Mouse (Mus musculus) olfactory bulb, adult 2 months (tissue): ENCODE results near the gene Disc1. TPM values are rescaled to one million over a fixed set of nuclear protein-coding genes. Genes with fewer than 3 reads are reported as not detected.

Experiments used
- H3K27ac ChIP-seq: fragments of 200-500 bp; 2 replicates; pipeline ENCODE4 v1.5.1; 2012; ENCODE audit warnings: low read depth, low read length; ENCODE audit not compliant: insufficient read depth
- H3K4me1 ChIP-seq: fragments of 200-500 bp; 2 replicates; pipeline ENCODE4 v1.6.1; 2012; ENCODE audit warnings: low read length; ENCODE audit not compliant: control insufficient read depth, insufficient read depth
- H3K4me3 ChIP-seq: fragments of 200-500 bp; 2 replicates; pipeline ENCODE4 v1.5.1; 2012; ENCODE audit warnings: mild to moderate bottlenecking, low read depth, low read length, moderate library complexity; ENCODE audit not compliant: insufficient read depth
- CTCF ChIP-seq: fragments of 200-500 bp; IDR thresholded peaks from 2 replicates; pipeline ENCODE4 v1.5.1; 2012; ENCODE audit warnings: low read depth, mild to moderate bottlenecking, low read length, moderate library complexity; ENCODE audit not compliant: insufficient read depth
- POLR2A ChIP-seq: fragments of 200-500 bp; IDR thresholded peaks from 2 replicates; pipeline ENCODE4 v1.6.1; 2012; ENCODE audit warnings: mild to moderate bottlenecking, low read depth, low read length, moderate library complexity; ENCODE audit not compliant: insufficient read depth
- WGBS: fragments of 180-500 bp; shearing (Covaris S2); methylation state at CpG from one replicate; pipeline ENCODE4 v1.1.7; 2018; 5-methylcytosine and 5-hydroxymethylcytosine counted together
- polyA plus RNA-seq: library from polyadenylated mRNA; stranded (reverse); fragments of >200 nt; gene quantifications from 2 replicates; pipeline ENCODE4 v1.2.4, GENCODE M21; 2012; ENCODE audit warnings: low replicate concordance; ENCODE audit not compliant: missing spikeins, insufficient read depth, insufficient read length

Disc1 gene
- polyA plus RNA-seq, 1 experiment, result not detected

GRCm38 (mm10) chr8:125232724-125233123 is 178.7 kb downstream of the Disc1 start:
- TF ChIP-seq POLR2A (no peak), CTCF (no peak)
- no peak overlapping the region for H3K4me3 ChIP-seq
- 77% methylated on average over 9 of the region's 9 CpGs for WGBS
- no peak overlapping the region for H3K27ac ChIP-seq
- H3K4me1 ChIP-seq, result peaks cover 19% of the 10 kb centered on the region

- Histone ChIP-seq H3K4me3 (no peak overlapping the region), H3K27ac (0 out of 2 replicates have a peak overlapping the region, but pooled peaks have one; percentile 1), H3K4me1 (peaks cover 18% of the 10 kb centered on the region)
- TF ChIP-seq CTCF, result no peak
- no peak for TF ChIP-seq POLR2A
- 25% methylated on average over 22 of the region's 22 CpGs for WGBS
Measured at GRCm38 (mm10) chr8:125235898-125236835, 182.2 kb downstream of the Disc1 start.

- Histone ChIP-seq H3K27ac (no peak overlapping the region), H3K4me3 (no peak overlapping the region), H3K4me1 (peaks cover 13% of the 10 kb centered on the region)
- 73% methylated on average over 4 of the region's 4 CpGs for WGBS
- TF ChIP-seq CTCF (no peak), POLR2A (no peak)
Measured at GRCm38 (mm10) chr8:125240763-125241162, 186.8 kb downstream of the Disc1 start.

GRCm38 (mm10) chr8:125242382-125242781 is 188.4 kb downstream of the Disc1 start:
- 60% methylated on average over 10 of the region's 10 CpGs for WGBS
- no peak overlapping the region for H3K27ac ChIP-seq
- TF ChIP-seq CTCF (no peak), POLR2A (no peak)
- peaks cover 2% of the 10 kb centered on the region; the same call in 1 of the 2 replicates for H3K4me1 ChIP-seq
- no peak overlapping the region for H3K4me3 ChIP-seq

GRCm38 (mm10) chr8:125242921-125243320 is 188.9 kb downstream of the Disc1 start:
- 73% methylated on average over 4 of the region's 4 CpGs for WGBS
- Histone ChIP-seq H3K4me1 (no peaks in the 10 kb centered on the region), H3K27ac (no peak overlapping the region), H3K4me3 (no peak overlapping the region)
- TF ChIP-seq POLR2A, result no peak
- TF ChIP-seq CTCF, result no peak

- Histone ChIP-seq H3K4me1 (no peaks in the 10 kb centered on the region), H3K27ac (no peak overlapping the region)
- 78% methylated on average over 7 of the region's 7 CpGs for WGBS
Measured at GRCm38 (mm10) chr8:125246737-125247292, 192.8 kb downstream of the Disc1 start.

GRCm38 (mm10) chr8:125247349-125247748 is 193.4 kb downstream of the Disc1 start:
- H3K4me3 ChIP-seq, result no peak overlapping the region
- TF ChIP-seq POLR2A (no peak), CTCF (no peak)
- 49% methylated on average over 1 of the region's 1 CpGs for WGBS
- H3K4me1 ChIP-seq, result no peaks in the 10 kb centered on the region
- no peak overlapping the region for H3K27ac ChIP-seq

More at GRCm38 (mm10) chr8:125246737-125247292, 192.8 kb downstream of the Disc1 start:
- H3K4me3 ChIP-seq, result no peak overlapping the region
- TF ChIP-seq CTCF (no peak), POLR2A (no peak)

GRCm38 (mm10) chr8:125252946-125253345 is 199.0 kb downstream of the Disc1 start:
- 98% methylated on average over 4 of the region's 4 CpGs for WGBS
- H3K4me3 ChIP-seq, result no peak overlapping the region
- no peak overlapping the region for H3K27ac ChIP-seq
- peaks cover 15% of the 10 kb centered on the region for H3K4me1 ChIP-seq
- TF ChIP-seq POLR2A (no peak), CTCF (no peak)
